Mouse (Mus musculus) intestine, embryonic 15.5 days (tissue): Measurements from ENCODE around the gene Arf5. TPM values are rescaled to one million over a fixed set of nuclear protein-coding genes. Genes with fewer than 3 reads are reported as not detected.

Source experiments
- ATAC-seq: fragments of 200-750 bp; cut with Nextera tagmentation; 2 replicates; pipeline ENCODE4 v1.8.0; 2017; ENCODE audit warnings: moderate TSS enrichment, moderate library complexity
- H3K27ac ChIP-seq: fragments of 300-500 bp; sonication (generic); 2 replicates; pipeline ENCODE4 v1.5.1; 2015; ENCODE audit warnings: mild to moderate bottlenecking, inconsistent platforms
- H3K27me3 ChIP-seq: fragments of 300-500 bp; sonication (generic); replicated peaks from 2 replicates; pipeline ENCODE4 v1.6.1; 2015; ENCODE audit warnings: inconsistent platforms
- H3K36me3 ChIP-seq: fragments of 300-500 bp; sonication (generic); 2 replicates; pipeline ENCODE4 v1.6.1; 2015; ENCODE audit warnings: inconsistent platforms
- H3K4me1 ChIP-seq: fragments of 300-500 bp; sonication (generic); replicated peaks from 2 replicates; pipeline ENCODE4 v1.6.1; 2015; ENCODE audit warnings: inconsistent platforms
- H3K4me2 ChIP-seq: fragments of 300-500 bp; sonication (generic); replicated peaks from 2 replicates; pipeline ENCODE4 v1.6.1; 2015; ENCODE audit warnings: mild to moderate bottlenecking, inconsistent platforms
- H3K4me3 ChIP-seq: fragments of 300-500 bp; sonication (generic); replicated peaks from 2 replicates; pipeline ENCODE4 v1.5.1; 2015; ENCODE audit warnings: inconsistent platforms
- H3K9ac ChIP-seq: fragments of 300-500 bp; sonication (generic); 2 replicates; pipeline ENCODE4 v1.6.1; 2015; ENCODE audit warnings: inconsistent platforms
- H3K9me3 ChIP-seq: fragments of 300-500 bp; sonication (generic); 2 replicates; pipeline ENCODE4 v1.6.1; 2016; ENCODE audit warnings: inconsistent platforms
- WGBS: fragments of 180-500 bp; shearing (Covaris S2); methylation state at CpG from one replicate; pipeline ENCODE4 v1.1.7; 2015; 5-methylcytosine and 5-hydroxymethylcytosine counted together
- polyA plus RNA-seq: library from polyadenylated mRNA; unstranded; fragments of >200 nt; fragmentation: Nextera tagmentation; extraction: Ambion mirVana; gene quantifications from 2 replicates; pipeline ENCODE4 v1.2.1, GENCODE M21; 2015

Arf5 gene
- polyA plus RNA-seq, 1 experiment from 2014 or later: 267 TPM

DNA sequence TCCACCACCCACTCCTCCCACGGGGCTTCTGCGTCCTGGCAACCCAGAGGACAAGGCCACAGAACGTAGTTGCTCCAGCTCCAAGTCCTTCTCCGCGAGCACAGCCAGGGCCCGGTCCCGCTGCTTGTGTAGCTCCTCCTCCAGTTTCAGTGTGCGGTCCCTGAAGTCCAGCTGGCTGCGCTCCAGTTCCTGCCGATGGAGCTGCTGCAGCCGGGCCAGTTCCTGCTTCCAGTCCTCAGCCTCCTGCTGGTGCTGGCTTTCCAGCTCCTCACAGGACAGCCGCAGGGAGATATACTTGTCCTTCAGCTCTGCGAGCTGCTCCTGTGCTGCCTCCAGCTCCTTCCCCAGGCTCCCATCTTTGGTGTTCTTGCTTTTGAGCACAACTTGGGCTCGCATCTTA lies 4.9 kb upstream of the Arf5 start:
- H3K4me2 ChIP-seq: no peak overlapping the region
- H3K27me3 ChIP-seq: no peaks in the 10 kb centered on the region
- WGBS: 83% methylated on average over 14 of the region's 14 CpGs
- no peak overlapping the region for H3K27ac ChIP-seq
- H3K4me1 ChIP-seq: peaks cover 20% of the 10 kb centered on the region
- no peak for ATAC-seq
- H3K9ac ChIP-seq: no peak overlapping the region
- H3K9me3 ChIP-seq: no peaks in the 10 kb centered on the region
- H3K36me3 ChIP-seq: peaks cover 12% of the 10 kb centered on the region; the same call in 1 of the 2 replicates
- H3K4me3 ChIP-seq: no peak overlapping the region

DNA sequence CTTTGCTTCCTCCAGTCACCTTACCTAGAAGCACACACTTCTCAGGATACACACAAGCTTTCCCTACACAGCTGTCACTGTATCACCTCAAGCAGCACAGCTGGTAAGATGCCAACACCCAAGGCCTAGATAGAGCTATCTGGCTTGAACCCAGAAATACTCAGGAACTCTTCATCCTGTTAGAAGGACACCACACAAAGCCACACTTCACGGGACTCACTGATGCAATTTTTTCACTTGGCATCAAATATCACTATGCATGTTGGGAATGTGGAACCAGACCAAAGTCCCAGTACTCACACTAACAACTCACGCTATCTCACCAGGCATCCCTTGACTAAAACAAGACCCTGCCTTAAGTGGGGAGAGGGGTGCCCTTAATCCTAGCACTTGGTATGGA lies 3.7 kb upstream of the Arf5 start:
- Histone ChIP-seq H3K9me3 (no peaks in the 10 kb centered on the region), H3K27ac (no peak overlapping the region), H3K9ac (no peak overlapping the region), H3K36me3 (peaks cover 12% of the 10 kb centered on the region; the same call in 1 of the 2 replicates), H3K27me3 (no peaks in the 10 kb centered on the region), H3K4me2 (peak overlapping the region; percentile 87), H3K4me1 (peaks cover 26% of the 10 kb centered on the region), H3K4me3 (no peak overlapping the region)
- no peak for ATAC-seq
- WGBS: 94% methylated on average over 2 of the region's 2 CpGs

DNA sequence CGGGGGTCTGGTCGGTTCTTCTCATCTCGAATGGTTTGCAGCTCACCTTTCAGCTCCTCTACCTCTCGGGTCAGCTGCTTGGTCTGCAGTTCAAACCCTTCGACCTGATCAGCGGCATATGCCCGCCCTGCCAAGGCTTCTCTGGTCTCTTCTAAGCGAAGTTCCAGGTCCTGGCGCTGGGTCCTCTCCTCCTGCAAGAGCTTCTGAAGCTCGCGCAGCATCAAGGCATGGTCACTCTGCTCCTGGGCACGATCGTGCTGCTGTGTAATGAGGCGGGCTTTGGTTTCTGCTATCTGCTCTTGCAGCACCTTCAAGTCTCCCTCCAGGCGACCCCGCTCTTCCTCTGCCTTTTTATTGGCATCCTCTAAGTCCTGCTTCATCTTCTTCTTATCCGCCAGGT lies 3.0 kb upstream of the Arf5 start:
- peak overlapping the region; percentile 87 for H3K4me2 ChIP-seq
- H3K27me3 ChIP-seq: no peaks in the 10 kb centered on the region
- H3K4me3 ChIP-seq: peak overlapping the region; percentile 73
- no peak for ATAC-seq
- H3K9me3 ChIP-seq: no peaks in the 10 kb centered on the region
- peaks cover 15% of the 10 kb centered on the region; the same call in 1 of the 2 replicates for H3K36me3 ChIP-seq
- 74% methylated on average over 17 of the region's 17 CpGs for WGBS
- peaks cover 31% of the 10 kb centered on the region for H3K4me1 ChIP-seq
- H3K27ac ChIP-seq: no peak overlapping the region
- H3K9ac ChIP-seq: peak overlapping the region; percentile 77

DNA sequence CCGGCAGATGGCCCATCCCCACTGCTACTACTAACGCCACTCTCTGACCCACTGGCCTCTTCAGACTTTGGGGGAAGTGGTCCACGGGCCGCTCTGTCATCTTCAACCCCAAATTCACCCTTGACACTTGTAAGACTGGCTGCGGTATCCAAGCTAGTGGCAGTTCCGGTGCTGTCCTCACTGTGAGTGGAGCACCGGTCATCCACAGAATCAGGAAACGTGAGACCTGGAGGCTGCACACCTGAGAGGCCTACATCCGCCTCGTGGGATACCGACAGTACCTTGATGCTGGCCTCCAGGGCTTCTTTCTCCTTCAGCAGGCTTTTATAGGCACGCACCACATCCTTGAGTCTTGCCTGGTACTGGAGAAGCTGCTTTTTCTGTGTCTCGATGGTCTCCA lies 2.5 kb upstream of the Arf5 start:
- ATAC-seq: no peak
- H3K27me3 ChIP-seq: no peaks in the 10 kb centered on the region
- peak overlapping the region; percentile 73 for H3K4me3 ChIP-seq
- peaks cover 16% of the 10 kb centered on the region; the same call in 1 of the 2 replicates for H3K36me3 ChIP-seq
- 18% methylated on average over 13 of the region's 13 CpGs for WGBS
- H3K4me1 ChIP-seq: peaks cover 31% of the 10 kb centered on the region
- H3K4me2 ChIP-seq: peak overlapping the region; percentile 87
- no peaks in the 10 kb centered on the region for H3K9me3 ChIP-seq
- H3K9ac ChIP-seq: peak overlapping the region; percentile 77
- peak overlapping the region; percentile 66 for H3K27ac ChIP-seq

DNA sequence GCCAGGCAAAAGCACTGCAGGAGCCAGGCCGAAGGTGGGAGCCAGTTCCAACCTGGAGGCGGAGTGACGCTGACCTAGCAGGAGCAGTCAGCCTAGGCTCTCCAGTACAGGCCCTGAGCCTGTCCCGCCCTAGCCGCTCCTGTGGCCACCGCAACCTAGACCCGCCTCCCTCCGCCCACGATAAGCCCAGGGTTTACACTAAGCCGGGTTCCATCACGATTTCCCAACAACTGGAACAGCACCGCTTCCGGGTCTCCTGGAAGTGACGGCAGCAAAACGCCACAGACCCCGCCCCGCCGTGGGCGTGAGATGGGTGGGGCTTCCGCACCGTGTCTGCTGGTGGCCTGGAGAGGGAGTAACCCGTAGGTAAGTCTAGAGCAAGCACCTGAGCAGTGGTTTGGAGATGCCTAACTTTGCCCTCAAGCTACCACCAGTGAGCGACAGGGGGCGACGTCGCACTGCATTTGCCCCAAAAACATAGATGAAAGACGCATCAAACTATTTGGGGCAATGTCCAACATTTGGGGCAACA lies 1.8 kb upstream of the Arf5 start:
- H3K4me3 ChIP-seq: peak overlapping the region; percentile 73
- under 1% methylated on average over 27 of the region's 27 CpGs for WGBS
- H3K27ac ChIP-seq: peak overlapping the region; percentile 66
- peak overlapping the region; percentile 77 for H3K9ac ChIP-seq
- H3K27me3 ChIP-seq: no peaks in the 10 kb centered on the region
- H3K4me2 ChIP-seq: peak overlapping the region; percentile 87
- no peaks in the 10 kb centered on the region for H3K9me3 ChIP-seq
- peak; percentile 92 for ATAC-seq
- H3K4me1 ChIP-seq: peaks cover 31% of the 10 kb centered on the region
- peaks cover 19% of the 10 kb centered on the region for H3K36me3 ChIP-seq

DNA sequence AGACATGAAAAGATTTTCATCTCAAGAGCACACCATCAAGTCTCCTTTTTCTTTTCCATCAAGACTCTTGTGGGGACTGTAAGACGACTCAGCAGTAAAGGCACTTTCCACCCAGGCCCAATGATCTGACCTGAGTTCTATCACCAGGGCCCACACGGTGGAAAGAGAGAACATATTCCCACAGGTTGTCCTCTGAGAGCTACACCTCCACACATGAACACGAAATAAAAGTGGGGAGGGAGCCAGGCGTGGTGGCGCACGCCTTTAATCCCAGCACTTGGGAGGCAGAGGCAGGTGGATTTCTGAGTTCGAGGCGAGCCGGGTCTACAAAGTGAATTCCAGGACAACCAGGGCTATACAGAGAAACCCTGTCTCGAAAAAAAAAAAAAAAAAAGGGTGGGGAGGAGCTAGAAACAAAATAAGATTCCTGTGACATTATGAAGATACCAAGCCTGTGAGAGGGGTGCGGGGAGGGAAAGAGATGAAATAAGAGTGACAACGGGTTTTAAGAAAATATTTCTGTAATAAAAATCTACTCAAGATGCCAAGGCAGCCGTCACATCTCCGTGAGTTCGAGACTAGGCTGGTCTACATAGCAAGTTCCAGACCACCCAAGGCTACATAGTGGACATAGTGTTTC lies 589 bp upstream of the Arf5 start:
- no peak overlapping the region; the same call in 1 of the 2 replicates for H3K27ac ChIP-seq

DNA sequence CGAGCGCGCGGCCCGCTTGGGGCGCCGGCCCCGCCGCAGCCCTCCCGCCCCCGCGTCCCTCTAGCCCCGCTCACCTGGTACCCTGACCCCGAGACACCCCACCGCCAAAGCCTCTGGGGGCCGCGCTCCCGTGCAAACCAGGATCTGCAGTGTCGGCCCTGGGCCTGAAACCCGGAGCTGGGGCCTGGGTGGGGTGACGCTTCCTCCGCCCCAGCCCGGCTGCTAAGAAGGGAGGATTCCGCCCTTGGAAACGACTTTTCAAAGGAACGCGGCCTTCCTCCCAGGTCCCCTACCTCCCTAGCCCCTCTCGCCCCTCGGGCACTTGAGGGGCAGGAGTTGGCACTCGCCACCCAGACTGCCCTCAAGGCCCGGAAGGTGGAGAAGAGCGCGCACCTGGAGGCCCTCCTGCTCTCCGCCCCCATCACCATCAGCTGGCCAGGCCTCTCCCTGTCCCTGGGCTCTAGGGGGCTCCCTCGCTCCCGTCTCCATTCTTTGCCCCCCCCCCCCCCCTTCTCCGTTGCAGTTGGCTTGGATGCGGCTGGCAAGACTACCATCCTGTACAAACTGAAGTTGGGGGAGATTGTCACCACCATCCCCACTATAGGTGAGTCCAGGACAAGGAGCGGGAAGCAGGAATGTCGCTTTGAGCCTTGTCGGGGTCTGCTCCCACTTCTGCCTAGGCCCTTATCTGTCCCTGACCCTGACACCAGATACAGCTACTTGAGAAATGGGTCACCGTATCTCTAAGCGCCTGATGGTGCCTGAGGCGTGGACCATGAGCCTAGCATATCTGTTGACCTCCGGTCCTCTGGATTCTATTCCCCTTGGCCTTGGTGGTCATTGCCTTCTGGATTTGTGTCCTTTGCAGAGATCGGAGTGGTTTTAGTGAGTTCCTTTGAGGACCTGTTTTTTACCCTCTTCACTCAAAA lies 671 bp downstream of the Arf5 start:
- Histone ChIP-seq H3K9me3 (no peaks in the 10 kb centered on the region), H3K27ac (peak overlapping the region; percentile 83), H3K4me3 (peak overlapping the region; percentile 90), H3K9ac (peak overlapping the region; percentile 92), H3K4me1 (peaks cover 31% of the 10 kb centered on the region), H3K27me3 (no peaks in the 10 kb centered on the region), H3K36me3 (peaks cover 9% of the 10 kb centered on the region; the same call in 1 of the 2 replicates), H3K4me2 (peak overlapping the region; percentile 72)
- 11% methylated on average over 34 of the region's 46 CpGs for WGBS
- peak; percentile 57 for ATAC-seq

More for the DNA sequence above, 589 bp upstream of the Arf5 start:
- H3K4me2 ChIP-seq: peak overlapping the region; percentile 87; the same call in 1 of the 2 replicates
- no peaks in the 10 kb centered on the region for H3K27me3 ChIP-seq
- H3K9me3 ChIP-seq: no peaks in the 10 kb centered on the region
- WGBS: 69% methylated on average over 15 of the region's 15 CpGs
- peaks cover 19% of the 10 kb centered on the region for H3K36me3 ChIP-seq
- peak; percentile 0; the same call in 1 of the 2 replicates for ATAC-seq
- peak overlapping the region; percentile 90 for H3K4me3 ChIP-seq
- peaks cover 31% of the 10 kb centered on the region for H3K4me1 ChIP-seq
- no peak overlapping the region for H3K9ac ChIP-seq

DNA sequence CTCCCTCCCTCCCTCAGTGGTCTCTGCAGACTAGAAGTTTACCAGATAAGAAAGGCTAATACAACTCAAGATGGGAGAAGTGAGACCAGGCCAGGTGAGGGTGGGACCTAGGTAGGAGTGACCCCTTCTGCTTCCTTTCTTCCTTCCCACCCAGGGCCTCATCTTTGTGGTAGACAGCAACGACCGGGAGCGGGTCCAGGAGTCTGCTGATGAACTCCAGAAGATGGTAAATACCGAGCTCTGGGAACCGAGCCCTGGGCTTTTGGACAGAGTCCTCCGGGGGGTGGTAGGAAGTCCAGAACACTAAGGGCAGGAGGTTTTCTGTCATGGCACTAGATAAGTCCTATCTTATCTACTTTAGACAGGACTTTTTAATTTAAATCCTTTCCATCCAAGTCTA lies 1.7 kb downstream of the Arf5 start:
- peaks cover 7% of the 10 kb centered on the region; the same call in 1 of the 2 replicates for H3K36me3 ChIP-seq
- peaks cover 24% of the 10 kb centered on the region for H3K4me1 ChIP-seq

DNA sequence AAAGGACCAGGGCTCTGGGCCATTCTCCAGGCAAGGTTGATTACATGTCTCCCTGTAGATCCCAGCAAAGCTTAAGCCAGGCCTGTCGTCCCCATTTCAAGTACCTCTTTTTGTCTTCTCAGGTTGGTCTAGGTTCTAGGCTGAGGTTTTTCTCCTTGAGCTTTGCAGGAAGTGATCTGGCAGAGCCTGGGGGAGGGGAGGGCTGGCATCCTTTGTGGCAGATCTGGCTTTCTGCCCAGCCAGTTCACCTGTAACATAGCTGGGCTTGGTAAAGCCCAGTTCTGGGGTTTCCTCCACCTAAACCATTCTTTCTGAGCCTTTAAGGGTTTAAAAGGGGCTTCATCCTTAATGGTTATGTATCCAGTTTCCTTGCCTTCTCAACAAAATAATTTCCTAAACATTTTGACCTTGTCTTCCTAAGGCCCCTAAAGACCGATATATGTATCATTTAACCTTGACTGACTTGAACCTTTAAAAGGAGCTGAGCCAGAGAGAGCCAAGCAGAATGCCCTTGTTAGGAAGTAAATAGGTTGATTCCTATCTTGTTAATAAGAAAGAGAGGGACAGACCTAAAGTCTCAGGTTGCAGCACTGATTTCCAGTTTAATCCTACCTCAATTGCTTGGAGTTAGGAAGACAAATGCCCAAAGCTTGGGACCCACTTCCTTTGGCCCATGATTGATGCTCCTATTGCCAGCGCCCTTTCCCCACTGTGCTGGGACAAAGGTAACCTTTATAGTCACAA lies 3.9 kb downstream of the Arf5 start, which contains the start of gene Fscn3:
TSS of gene Fscn3 (plus strand) at position 694 of the 744 bp plus-strand sequence.
- Histone ChIP-seq H3K36me3 (peaks cover 7% of the 10 kb centered on the region; the same call in 1 of the 2 replicates), H3K9ac (no peak within 1 kb of the TSS), H3K4me2 (no peak within 1 kb of the TSS), H3K27me3 (no peaks in the 10 kb centered on the region), H3K9me3 (no peaks in the 10 kb centered on the region), H3K4me3 (no peak within 1 kb of the TSS), H3K4me1 (peaks cover 12% of the 10 kb centered on the region), H3K27ac (no peak within 1 kb of the TSS)
- WGBS: 74% methylated on average over 3 of the region's 3 CpGs
- no peak for ATAC-seq

More for the DNA sequence above, 1.7 kb downstream of the Arf5 start:
- no peak overlapping the region for H3K4me3 ChIP-seq
- WGBS: 87% methylated on average over 6 of the region's 6 CpGs
- no peaks in the 10 kb centered on the region for H3K9me3 ChIP-seq
- H3K4me2 ChIP-seq: peak overlapping the region; percentile 72; the same call in 1 of the 2 replicates
- H3K27me3 ChIP-seq: no peaks in the 10 kb centered on the region
- no peak overlapping the region for H3K27ac ChIP-seq
- ATAC-seq: no peak
- no peak overlapping the region for H3K9ac ChIP-seq

DNA sequence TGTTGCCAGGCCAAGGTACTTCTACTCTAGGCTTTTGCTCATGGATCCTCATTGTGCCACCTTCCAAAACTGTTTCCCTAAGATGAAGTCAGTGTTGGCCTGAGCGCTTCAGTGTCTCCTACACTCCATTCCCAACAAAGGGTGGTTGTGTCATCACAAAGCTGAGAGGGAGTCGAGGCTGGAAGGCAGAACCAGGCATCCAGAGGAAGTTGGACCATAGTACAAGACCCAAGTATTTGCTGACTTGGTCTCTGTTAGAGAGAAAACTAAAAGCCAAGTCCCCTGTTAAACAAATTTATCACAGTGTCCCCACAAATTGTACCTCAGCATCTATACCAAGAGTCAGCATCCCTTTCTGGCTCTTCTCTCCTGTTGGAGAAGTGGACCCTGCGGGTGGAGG lies 4.9 kb downstream of the Arf5 start, which contains the start of gene Gcc1:
TSS of gene Gcc1 (minus strand) at position 101 of the 400 bp plus-strand sequence.
- Histone ChIP-seq H3K4me2 (no peak within 1 kb of the TSS), H3K36me3 (peaks cover 7% of the 10 kb centered on the region; the same call in 1 of the 2 replicates), H3K27me3 (no peaks in the 10 kb centered on the region), H3K4me3 (no peak within 1 kb of the TSS), H3K9me3 (no peaks in the 10 kb centered on the region), H3K4me1 (0 out of 2 replicates have a peak, but pooled peaks cover 11% of the 10 kb centered on the region), H3K27ac (no peak within 1 kb of the TSS), H3K9ac (no peak within 1 kb of the TSS)
- no peak for ATAC-seq
- 81% methylated on average over 3 of the region's 3 CpGs for WGBS

DNA sequence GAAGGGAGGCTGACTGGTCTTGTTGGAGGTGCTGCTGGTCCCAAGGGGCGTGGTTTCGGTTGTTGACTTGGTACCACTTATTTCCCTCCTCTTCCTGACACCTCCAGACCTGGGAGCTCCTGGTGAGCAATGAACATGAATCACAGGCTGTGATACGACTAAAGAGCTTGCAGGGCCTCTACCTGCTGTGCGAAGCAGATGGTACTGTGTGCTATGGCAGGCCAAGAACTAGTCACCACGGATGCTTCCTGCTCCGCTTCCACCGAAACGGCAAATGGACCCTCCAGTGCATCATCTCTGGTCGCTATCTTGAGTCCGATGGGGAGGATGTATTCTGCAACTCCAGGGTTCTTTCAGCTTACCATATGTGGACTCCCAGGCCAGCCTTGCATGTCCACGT lies 6.5 kb downstream of the Arf5 start:
- no peak overlapping the region for H3K4me3 ChIP-seq
- H3K9ac ChIP-seq: no peak overlapping the region
- H3K4me2 ChIP-seq: no peak overlapping the region
- ATAC-seq: no peak
- no peak overlapping the region for H3K27ac ChIP-seq
- 86% methylated on average over 11 of the region's 11 CpGs for WGBS
- H3K4me1 ChIP-seq: 0 out of 2 replicates have a peak, but pooled peaks cover 3% of the 10 kb centered on the region
- H3K27me3 ChIP-seq: no peaks in the 10 kb centered on the region
- no peaks in the 10 kb centered on the region for H3K9me3 ChIP-seq
- peaks cover 7% of the 10 kb centered on the region; the same call in 1 of the 2 replicates for H3K36me3 ChIP-seq
